Mouse (Mus musculus): ENCODE measurements around the gene Pigu. TPM values are rescaled to one million over a fixed set of nuclear protein-coding genes. Genes with fewer than 3 reads are reported as not detected.

Pigu gene
- polyA plus RNA-seq, 1 experiment from 2014 or later: 60.2 TPM

DNA sequence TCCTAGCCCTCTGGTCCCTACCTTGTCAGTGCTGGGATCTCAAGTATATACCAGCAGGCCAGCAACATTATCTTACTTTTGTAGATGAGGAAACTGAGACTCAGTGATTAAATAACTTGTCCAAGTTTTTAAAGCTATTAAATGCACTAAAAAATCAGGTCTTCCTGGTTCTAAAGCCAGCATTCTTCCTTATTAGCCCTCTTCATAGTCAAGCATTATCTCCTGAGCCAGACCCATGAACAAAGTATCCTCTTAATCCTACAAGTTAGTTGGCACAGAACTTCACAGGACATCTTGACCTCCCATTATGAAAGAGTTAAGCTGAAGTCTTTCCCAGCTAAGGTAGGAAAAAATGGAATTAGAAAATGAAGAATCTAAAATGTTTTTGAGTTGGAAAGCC, 28.3 kb downstream of the Pigu start:
- Histone ChIP-seq H3K4me2 (no peak overlapping the region), H3K9ac (ENCODE audit: low read depth, low read length) (no peak overlapping the region), H3K9me3 (replicated peaks; ENCODE audit: control insufficient read depth, low read length) (peaks cover 2% of the 10 kb centered on the region; the same call in 1 of the 2 replicates), H3K27me3 (ENCODE audit: control insufficient read depth, insufficient read depth, low read length) (no peaks in the 10 kb centered on the region), H3K36me3 (ENCODE audit: control insufficient read depth, insufficient read depth, low read length) (peaks cover 18% of the 10 kb centered on the region), H3K27ac (ENCODE audit: low read depth, low read length) (no peak overlapping the region), H3K4me1 (ENCODE audit: control insufficient read depth, insufficient read depth, low read length) (no peaks in the 10 kb centered on the region), H3K4me3 (ENCODE audit: low read depth, low read length) (no peak overlapping the region)
- ATAC-seq (replicated peaks; ENCODE audit: insufficient number of reproducible peaks, low FRiP score, low TSS enrichment): no peak

DNA sequence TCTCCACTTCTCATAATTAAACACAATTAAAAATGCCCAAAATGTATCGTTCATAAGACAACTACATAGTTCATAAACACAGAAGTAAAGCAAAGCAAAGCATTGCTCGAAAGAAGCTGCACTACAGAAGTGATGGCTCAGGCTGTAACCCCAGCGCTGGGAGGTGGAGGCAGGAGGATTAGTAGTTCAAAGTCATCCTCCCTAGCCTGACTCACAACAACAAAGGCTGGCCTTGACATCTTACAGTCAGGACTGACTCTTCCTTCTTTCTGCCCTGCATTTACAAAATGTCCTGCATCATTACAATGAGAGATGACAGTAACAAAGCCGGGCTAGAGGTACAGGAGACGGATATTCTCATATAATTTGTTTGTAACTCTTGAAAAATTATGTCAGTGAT, 29.3 kb downstream of the Pigu start:
- WGBS (ENCODE audit: insufficient replicate concordance): 90% methylated on average over 5 of the region's 5 CpGs
- peaks cover 14% of the 10 kb centered on the region for H3K36me3 ChIP-seq (ENCODE audit: control insufficient read depth, insufficient read depth, low read length)

DNA sequence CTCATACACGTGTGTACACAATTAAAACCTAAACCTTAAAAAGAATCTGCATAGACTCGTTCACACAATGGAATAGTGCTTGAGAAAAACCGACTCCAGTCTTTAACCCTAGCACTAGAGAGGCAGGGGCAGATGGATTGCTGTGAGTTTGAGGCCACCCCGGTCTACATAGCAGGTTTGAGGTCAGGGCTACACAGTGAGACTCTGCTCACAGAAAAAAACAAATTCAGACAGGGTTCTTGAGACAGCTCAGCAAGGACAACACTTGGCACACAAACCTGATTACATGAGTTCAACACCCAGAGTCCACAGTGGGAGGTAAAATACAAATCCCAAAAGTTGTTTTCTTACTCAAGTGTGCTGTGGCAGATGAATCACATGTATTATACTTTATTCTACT, 31.2 kb downstream of the Pigu start:
- Histone ChIP-seq H3K9me3 (replicated peaks; ENCODE audit: control insufficient read depth, low read length) (peaks cover 2% of the 10 kb centered on the region; the same call in 1 of the 2 replicates), H3K4me3 (ENCODE audit: low read depth, low read length) (no peak overlapping the region), H3K4me1 (ENCODE audit: control insufficient read depth, insufficient read depth, low read length) (no peaks in the 10 kb centered on the region), H3K27ac (ENCODE audit: low read depth, low read length) (no peak overlapping the region), H3K36me3 (ENCODE audit: control insufficient read depth, insufficient read depth, low read length) (peaks cover 14% of the 10 kb centered on the region), H3K9ac (ENCODE audit: low read depth, low read length) (no peak overlapping the region), H3K27me3 (ENCODE audit: control insufficient read depth, insufficient read depth, low read length) (no peaks in the 10 kb centered on the region), H3K4me2 (no peak overlapping the region)
- 83% methylated on average over 4 of the region's 4 CpGs for WGBS (ENCODE audit: insufficient replicate concordance)
- no peak for ATAC-seq (replicated peaks; ENCODE audit: insufficient number of reproducible peaks, low FRiP score, low TSS enrichment)

More for the DNA sequence above, 29.3 kb downstream of the Pigu start:
- Histone ChIP-seq H3K4me2 (no peak overlapping the region), H3K9ac (ENCODE audit: low read depth, low read length) (no peak overlapping the region), H3K27ac (ENCODE audit: low read depth, low read length) (no peak overlapping the region), H3K4me1 (ENCODE audit: control insufficient read depth, insufficient read depth, low read length) (no peaks in the 10 kb centered on the region), H3K27me3 (ENCODE audit: control insufficient read depth, insufficient read depth, low read length) (no peaks in the 10 kb centered on the region), H3K9me3 (replicated peaks; ENCODE audit: control insufficient read depth, low read length) (peaks cover 2% of the 10 kb centered on the region; the same call in 1 of the 2 replicates), H3K4me3 (ENCODE audit: low read depth, low read length) (no peak overlapping the region)
- ATAC-seq (replicated peaks; ENCODE audit: insufficient number of reproducible peaks, low FRiP score, low TSS enrichment): no peak

DNA sequence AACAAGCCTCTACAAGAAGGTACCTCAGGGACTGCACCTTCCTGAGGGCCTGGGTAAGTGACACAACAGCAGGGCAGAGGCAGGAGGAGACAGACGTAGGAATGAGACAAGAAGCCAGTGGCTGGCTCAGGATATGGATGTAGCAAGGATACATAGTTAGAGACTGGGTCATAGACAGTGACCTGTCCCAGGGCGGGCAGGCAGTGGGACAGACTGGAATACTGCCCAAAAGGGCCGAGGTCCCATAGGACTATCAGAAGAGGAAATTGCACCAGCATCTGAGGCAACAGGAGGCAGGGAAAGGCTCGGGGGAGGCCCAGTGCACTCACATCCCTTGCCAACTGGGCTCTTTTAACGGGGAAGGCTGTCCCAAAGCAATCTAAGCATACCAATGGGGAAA, 36.6 kb downstream of the Pigu start:
- no peak for ATAC-seq (replicated peaks; ENCODE audit: insufficient number of reproducible peaks, low FRiP score, low TSS enrichment)

DNA sequence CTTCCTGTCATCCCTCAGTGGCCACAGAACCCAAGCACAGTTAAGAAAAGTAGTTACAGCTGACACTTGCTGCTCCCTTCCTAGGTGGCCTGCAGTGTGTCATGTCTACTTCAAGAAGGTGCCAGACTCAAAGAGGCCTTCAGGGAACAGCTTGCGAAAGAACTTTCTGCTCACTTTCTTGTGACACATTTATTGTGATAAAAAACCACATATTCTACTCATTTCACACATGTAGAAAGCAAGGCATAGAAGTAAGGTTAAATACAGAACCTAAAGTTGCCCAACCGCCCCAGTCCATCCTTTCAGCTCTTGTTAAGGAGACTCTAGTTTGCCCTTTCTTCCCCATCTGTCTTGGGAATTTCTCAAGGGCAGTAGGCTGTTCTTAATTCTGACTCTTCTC, 38.6 kb downstream of the Pigu start:
- WGBS (ENCODE audit: insufficient replicate concordance): 87% methylated on average over 2 of the region's 2 CpGs
- no peak for ATAC-seq (replicated peaks; ENCODE audit: insufficient number of reproducible peaks, low FRiP score, low TSS enrichment)
- Histone ChIP-seq H3K9me3 (replicated peaks; ENCODE audit: control insufficient read depth, low read length) (no peaks in the 10 kb centered on the region), H3K27ac (ENCODE audit: low read depth, low read length) (no peak overlapping the region), H3K9ac (ENCODE audit: low read depth, low read length) (no peak overlapping the region), H3K27me3 (ENCODE audit: control insufficient read depth, insufficient read depth, low read length) (no peaks in the 10 kb centered on the region), H3K4me3 (ENCODE audit: low read depth, low read length) (no peak overlapping the region), H3K4me1 (ENCODE audit: control insufficient read depth, insufficient read depth, low read length) (no peaks in the 10 kb centered on the region), H3K4me2 (no peak overlapping the region), H3K36me3 (ENCODE audit: control insufficient read depth, insufficient read depth, low read length) (no peaks in the 10 kb centered on the region)

More for the DNA sequence above, 36.6 kb downstream of the Pigu start:
- Histone ChIP-seq H3K4me1 (ENCODE audit: control insufficient read depth, insufficient read depth, low read length) (no peaks in the 10 kb centered on the region), H3K27ac (ENCODE audit: low read depth, low read length) (no peak overlapping the region), H3K9me3 (replicated peaks; ENCODE audit: control insufficient read depth, low read length) (no peaks in the 10 kb centered on the region), H3K4me2 (no peak overlapping the region), H3K36me3 (ENCODE audit: control insufficient read depth, insufficient read depth, low read length) (no peaks in the 10 kb centered on the region), H3K27me3 (ENCODE audit: control insufficient read depth, insufficient read depth, low read length) (no peaks in the 10 kb centered on the region), H3K9ac (ENCODE audit: low read depth, low read length) (no peak overlapping the region), H3K4me3 (ENCODE audit: low read depth, low read length) (no peak overlapping the region)
- 74% methylated on average over 5 of the region's 5 CpGs for WGBS (ENCODE audit: insufficient replicate concordance)

DNA sequence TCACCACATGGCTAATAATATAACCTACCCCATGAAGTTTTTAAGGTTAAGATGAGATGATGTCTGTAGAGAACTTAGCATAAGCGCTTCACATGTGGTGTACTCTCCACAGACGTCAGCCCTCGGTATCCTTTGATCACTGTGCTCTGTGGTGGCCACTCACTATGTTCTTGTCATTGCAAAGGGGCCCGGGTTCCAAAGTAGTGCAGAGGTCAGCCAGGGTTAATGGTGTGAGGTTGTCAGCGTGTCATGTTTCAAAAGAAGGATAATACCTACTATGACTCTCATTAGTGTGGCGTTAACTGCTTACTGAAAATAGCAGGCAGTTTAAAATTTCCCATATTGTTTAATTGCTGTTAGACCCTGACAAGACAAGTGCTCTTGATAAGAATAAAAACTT, 43.6 kb downstream of the Pigu start:
- H3K9me3 ChIP-seq (replicated peaks; ENCODE audit: control insufficient read depth, low read length): no peaks in the 10 kb centered on the region
- H3K27me3 ChIP-seq (ENCODE audit: control insufficient read depth, insufficient read depth, low read length): no peaks in the 10 kb centered on the region
- 54% methylated on average over 6 of the region's 6 CpGs for WGBS (ENCODE audit: insufficient replicate concordance)
- no peak overlapping the region for H3K4me2 ChIP-seq
- H3K4me3 ChIP-seq (ENCODE audit: low read depth, low read length): no peak overlapping the region
- peaks cover 8% of the 10 kb centered on the region for H3K4me1 ChIP-seq (ENCODE audit: control insufficient read depth, insufficient read depth, low read length)
- no peak overlapping the region for H3K27ac ChIP-seq (ENCODE audit: low read depth, low read length)
- H3K36me3 ChIP-seq (ENCODE audit: control insufficient read depth, insufficient read depth, low read length): no peaks in the 10 kb centered on the region
- no peak overlapping the region for H3K9ac ChIP-seq (ENCODE audit: low read depth, low read length)
- ATAC-seq (replicated peaks; ENCODE audit: insufficient number of reproducible peaks, low FRiP score, low TSS enrichment): no peak

DNA sequence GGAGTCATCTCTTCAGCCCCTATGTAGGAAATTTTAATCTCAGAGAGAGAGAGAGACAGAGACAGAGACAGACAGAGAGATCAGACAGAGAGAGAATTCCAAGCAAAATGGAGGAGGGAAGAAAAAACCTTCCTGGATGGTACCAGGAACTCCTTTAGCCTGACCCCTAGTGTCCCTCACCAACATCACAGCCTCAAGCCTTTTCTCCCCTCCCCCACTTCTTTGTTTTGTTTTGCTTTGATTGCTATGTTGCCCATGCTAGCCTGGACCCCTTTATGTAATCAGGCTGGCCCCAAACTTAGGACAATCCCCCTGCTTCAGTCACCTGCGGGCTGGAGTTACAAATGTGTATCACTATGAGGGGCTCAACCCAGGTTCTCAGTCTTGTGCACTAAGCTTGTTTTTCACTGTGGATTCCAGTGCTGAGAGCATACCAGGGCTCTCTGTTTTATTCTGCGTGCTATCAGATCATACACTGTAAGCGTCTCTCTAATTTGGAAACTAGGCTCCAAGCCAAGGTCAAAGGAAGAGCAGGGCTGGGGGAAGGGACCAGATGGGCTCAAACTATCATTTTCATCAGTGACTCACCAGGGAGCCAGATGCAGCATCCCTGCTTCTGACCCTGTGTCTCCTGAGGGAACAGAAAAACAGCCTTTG, 48.2 kb downstream of the Pigu start:
- peak overlapping the region; percentile 24; the same call in 1 of the 2 replicates for H3K27ac ChIP-seq (ENCODE audit: low read depth, low read length)
- ATAC-seq (replicated peaks; ENCODE audit: insufficient number of reproducible peaks, low FRiP score, low TSS enrichment): no peak; the same call in 1 of the 2 replicates
- H3K4me3 ChIP-seq (ENCODE audit: low read depth, low read length): no peak overlapping the region
- H3K36me3 ChIP-seq (ENCODE audit: control insufficient read depth, insufficient read depth, low read length): no peaks in the 10 kb centered on the region
- no peak overlapping the region for H3K4me2 ChIP-seq
- 27% methylated on average over 3 of the region's 3 CpGs for WGBS (ENCODE audit: insufficient replicate concordance)
- no peak overlapping the region for H3K9ac ChIP-seq (ENCODE audit: low read depth, low read length)
- H3K27me3 ChIP-seq (ENCODE audit: control insufficient read depth, insufficient read depth, low read length): no peaks in the 10 kb centered on the region
- no peaks in the 10 kb centered on the region for H3K9me3 ChIP-seq (replicated peaks; ENCODE audit: control insufficient read depth, low read length)
- peaks cover 8% of the 10 kb centered on the region for H3K4me1 ChIP-seq (ENCODE audit: control insufficient read depth, insufficient read depth, low read length)

DNA sequence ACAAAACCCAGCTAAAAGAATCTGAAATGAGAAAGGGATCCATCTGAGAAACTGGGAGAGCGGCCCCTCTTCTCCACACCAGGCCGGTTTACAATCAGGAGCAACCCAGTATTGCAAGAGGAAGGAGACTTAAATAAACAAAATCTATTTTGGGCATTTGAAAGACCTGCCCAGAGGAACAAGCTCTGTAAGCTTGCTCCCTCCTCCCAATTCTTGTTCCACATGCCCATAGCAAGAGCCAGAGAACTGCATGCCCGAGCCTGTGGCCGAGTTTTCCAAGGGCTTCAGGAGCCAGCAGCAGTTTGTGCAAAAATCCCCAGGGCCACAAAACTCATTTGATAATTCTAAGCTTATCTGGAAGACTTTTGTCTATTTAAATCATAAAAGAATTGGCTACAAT, 57.7 kb downstream of the Pigu start:
- Histone ChIP-seq H3K9ac (ENCODE audit: low read depth, low read length) (no peak overlapping the region), H3K27me3 (ENCODE audit: control insufficient read depth, insufficient read depth, low read length) (no peaks in the 10 kb centered on the region), H3K27ac (ENCODE audit: low read depth, low read length) (no peak overlapping the region), H3K4me3 (ENCODE audit: low read depth, low read length) (no peak overlapping the region), H3K9me3 (replicated peaks; ENCODE audit: control insufficient read depth, low read length) (no peaks in the 10 kb centered on the region), H3K4me2 (no peak overlapping the region), H3K4me1 (ENCODE audit: control insufficient read depth, insufficient read depth, low read length) (peaks cover 3% of the 10 kb centered on the region; the same call in 1 of the 2 replicates), H3K36me3 (ENCODE audit: control insufficient read depth, insufficient read depth, low read length) (peaks cover 14% of the 10 kb centered on the region)
- no peak for ATAC-seq (replicated peaks; ENCODE audit: insufficient number of reproducible peaks, low FRiP score, low TSS enrichment)
- 51% methylated on average over 4 of the region's 4 CpGs for WGBS (ENCODE audit: insufficient replicate concordance)

DNA sequence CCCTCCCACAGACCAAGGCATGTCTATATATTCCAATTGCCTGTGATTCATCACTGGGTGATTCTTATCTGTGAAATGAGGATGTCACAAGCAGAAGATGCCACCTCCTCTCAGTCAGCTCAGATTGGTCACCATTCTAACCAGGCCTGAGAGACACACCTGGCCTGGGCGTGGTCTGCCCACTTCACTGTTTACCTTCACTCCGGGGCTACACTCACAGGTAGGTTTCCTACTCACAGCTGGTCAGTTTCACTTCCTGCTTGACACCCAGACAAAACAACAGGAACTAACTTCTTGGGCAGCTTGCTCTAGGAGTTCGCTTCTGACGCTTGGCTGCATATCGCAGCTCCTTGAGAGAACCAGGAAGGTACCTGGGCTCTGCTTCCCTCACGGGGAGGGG, 61.8 kb downstream of the Pigu start:
- H3K36me3 ChIP-seq (ENCODE audit: control insufficient read depth, insufficient read depth, low read length): peaks cover 16% of the 10 kb centered on the region
- no peak overlapping the region for H3K9ac ChIP-seq (ENCODE audit: low read depth, low read length)
- no peak for ATAC-seq (replicated peaks; ENCODE audit: insufficient number of reproducible peaks, low FRiP score, low TSS enrichment)
- no peaks in the 10 kb centered on the region for H3K27me3 ChIP-seq (ENCODE audit: control insufficient read depth, insufficient read depth, low read length)
- no peaks in the 10 kb centered on the region for H3K9me3 ChIP-seq (replicated peaks; ENCODE audit: control insufficient read depth, low read length)
- no peak overlapping the region for H3K27ac ChIP-seq (ENCODE audit: low read depth, low read length)
- H3K4me1 ChIP-seq (ENCODE audit: control insufficient read depth, insufficient read depth, low read length): peaks cover 3% of the 10 kb centered on the region; the same call in 1 of the 2 replicates
- no peak overlapping the region for H3K4me2 ChIP-seq
- H3K4me3 ChIP-seq (ENCODE audit: low read depth, low read length): no peak overlapping the region
- 88% methylated on average over 6 of the region's 6 CpGs for WGBS (ENCODE audit: insufficient replicate concordance)

Measured in heart, embryonic 11.5 days (tissue).